In the genomic region with DNA sequence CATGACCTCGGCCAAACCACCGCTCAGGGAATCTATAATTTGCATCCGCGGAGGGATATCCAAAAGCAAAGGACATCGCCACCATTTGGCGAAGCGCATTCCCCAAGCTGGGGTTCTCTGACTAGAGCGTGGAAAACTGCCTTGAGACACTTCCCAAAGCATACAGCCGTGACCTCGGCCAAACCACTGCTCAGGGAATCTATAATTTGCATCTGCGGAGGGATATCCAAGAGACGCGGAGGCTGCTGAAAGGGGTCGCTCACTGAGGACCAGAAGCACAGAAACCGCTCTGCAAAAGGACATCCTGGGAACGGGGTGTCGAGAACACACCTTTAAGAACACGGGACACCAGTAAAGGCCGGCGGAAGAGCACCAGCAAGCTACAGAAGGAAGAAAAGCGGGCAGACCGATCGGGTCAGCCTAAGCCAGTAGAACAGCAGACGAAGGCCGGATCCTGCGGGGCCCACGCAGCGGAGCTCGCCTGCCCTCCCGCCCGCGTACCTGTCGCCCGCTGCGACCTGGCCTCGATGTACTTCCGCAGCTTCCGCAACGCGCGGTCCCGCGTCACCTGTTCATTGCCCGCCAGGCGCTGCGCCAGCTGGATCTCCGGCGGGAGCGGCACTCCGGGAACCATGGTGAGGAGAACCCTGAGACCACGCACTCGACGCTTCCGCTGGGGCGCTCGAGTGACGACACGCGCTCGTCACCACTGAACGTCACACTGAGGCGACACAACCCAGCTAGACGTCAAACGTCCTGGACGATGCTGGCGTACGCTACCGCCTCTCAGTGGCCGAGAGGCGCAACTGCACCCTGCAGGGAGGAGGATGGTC, we compare ENCODE assay signal across 8 mouse cellular contexts. TPM values are rescaled to one million over a fixed set of nuclear protein-coding genes. Genes with fewer than 3 reads are reported as not detected.
DNase-seq lines count a peak whose midpoint lies in the region; ATAC-seq lines count a peak whose summit lies in the region.

A gene (minus strand): TSS at position 725 of the 833 bp plus-strand sequence.

- ATAC-seq in hindbrain, embryonic 14.5 days (ENCODE audit: low FRiP score): peak; percentile 95

- peak within 1 kb of the TSS; percentile 74 for H3K4me3 ChIP-seq in hindbrain, embryonic 14.5 days (replicated peaks; ENCODE audit: low read length)

- peak within 1 kb of the TSS; percentile 84 for H3K27ac ChIP-seq in hindbrain, embryonic 14.5 days

- H3K27me3 ChIP-seq in hindbrain, embryonic 14.5 days (ENCODE audit: control insufficient read depth, insufficient read depth, low read length): no peaks in the 10 kb centered on the region

- H3K4me2 ChIP-seq in hindbrain, embryonic 14.5 days (replicated peaks): peak within 1 kb of the TSS; percentile 70

- no peaks in the 10 kb centered on the region for H3K9me3 ChIP-seq in hindbrain, embryonic 14.5 days (ENCODE audit: control insufficient read depth, low read length)

- peaks cover 11% of the 10 kb centered on the region for H3K4me1 ChIP-seq in hindbrain, embryonic 14.5 days (replicated peaks; ENCODE audit: control insufficient read depth, insufficient read depth, low read length)

- 0% methylated on average over 70 of the region's 70 CpGs for WGBS in hindbrain, embryonic 14.5 days

- peaks cover 35% of the 10 kb centered on the region for H3K36me3 ChIP-seq in hindbrain, embryonic 14.5 days (replicated peaks; ENCODE audit: control insufficient read depth, insufficient read depth)

- H3K9ac ChIP-seq in hindbrain, embryonic 14.5 days: peak within 1 kb of the TSS; percentile 75

- DNase-seq in R1 (ENCODE audit: low read depth, low spot score): peak; percentile 95
- peak; percentile 98 to 99 for DNase-seq in cerebellum, postnatal 25 days
- peak; percentile 96 to 97 for DNase-seq in frontal cortex, postnatal 25 days (ENCODE audit: low spot score in 2 of 2)
- DNase-seq in hindbrain, embryonic 14.5 days (ENCODE audit: low spot score): peak; percentile 99
- DNase-seq in layer of hippocampus, postnatal 36 days: peak; percentile 96 to 97
- DNase-seq in lung, postnatal 36 days: peak; percentile 96
- peak; percentile 96 for DNase-seq in retina, postnatal 1 day
- peak; percentile 89 to 93 for DNase-seq in urinary bladder, adult 18-20 months (ENCODE audit: low spot score in 2 of 2)

RNA-seq across cellular contexts. Expression of the gene that starts here (rescaled TPM):
- polyA plus RNA-seq in hindbrain, embryonic 14.5 days (2014; fragmentation: Nextera tagmentation; extraction: Ambion mirVana): 324 and 336 TPM in 2 replicates
- total RNA-seq in layer of hippocampus, postnatal 36 days (2021): 100 to 1,000 TPM; 337 to 355 TPM

Comparison
In these comparisons a context has a peak if more than half of its experiments do, and no peak if none do; other contexts are left out.
1. Peak in every context shown above with its lines: DNase-seq, ATAC-seq, H3K4me3 ChIP-seq and H3K27ac ChIP-seq.